Mouse (Mus musculus): Measurements from ENCODE around the gene Gabra3. TPM values are rescaled to one million over a fixed set of nuclear protein-coding genes. Genes with fewer than 3 reads are reported as not detected.

The Gabra3 gene
- 3.6 and 4.3 TPM in 2 replicates for polyA plus RNA-seq (2015; fragmentation: Nextera tagmentation; extraction: Ambion mirVana)

DNA sequence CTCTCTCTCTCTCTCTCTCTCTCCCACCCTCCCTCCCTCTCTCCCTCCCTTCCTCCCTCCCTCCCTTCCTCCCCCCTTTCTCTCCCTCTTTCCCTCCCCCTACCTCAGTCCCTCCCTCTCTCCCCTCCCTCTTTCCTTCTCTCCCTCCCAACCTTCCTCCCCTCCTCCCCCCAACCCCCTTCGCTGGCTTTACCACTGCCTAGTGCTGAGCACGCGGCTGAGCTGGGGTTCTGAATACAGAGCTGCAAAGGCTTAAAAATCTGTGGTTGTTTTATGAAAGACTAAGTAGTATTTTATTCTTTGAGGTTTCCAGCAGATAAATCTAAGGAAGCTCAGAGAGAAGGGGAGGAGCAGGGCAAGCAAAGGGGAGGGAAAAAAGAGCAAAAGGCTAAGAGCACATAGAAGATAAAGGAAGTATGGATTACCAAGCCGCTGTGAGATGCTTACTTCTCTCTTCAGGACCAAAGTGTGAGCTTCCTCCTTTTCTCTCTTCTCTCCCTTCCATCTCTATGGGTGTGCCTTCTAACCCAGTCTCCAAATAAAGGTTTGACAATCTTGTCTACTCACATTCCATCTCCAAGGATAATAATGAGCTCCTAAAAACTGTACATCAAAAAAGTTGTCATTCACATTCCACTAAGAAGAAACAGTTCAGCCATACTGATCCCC is at the start of gene Gabra3:
Gene Gabra3 (minus strand): TSS at position 619 of the 669 bp plus-strand sequence.

GRCm38 (mm10) chrX:72386758-72387157 is 269.9 kb downstream of the Gabra3 start, which contains the start of gene Magea10:
Gene Magea10, minus strand, starts transcription at chrX:72386858.

MicroRNAs encoded within 50 kb of the gene (microRNA counts, 519-probe panel; counts per million panel counts)
- microRNA mmu-miR-105 (1,876 counts per million, percentile 20 among the panel's probes with 10 or more counts), microRNA mmu-miR-767 (not detected)

Small RNAs within 50 kb of the gene (microRNA-seq; reads per million reads assigned to microRNA genes)
- gene Mir105 (not detected), gene Mir767 (not detected)

Other genes starting within 250 kb of the Gabra3 start
- 0.30 and 0.39 TPM in 2 replicates for gene Gabrq, start 168.3 kb upstream of the Gabra3 start, polyA plus RNA-seq (2015; fragmentation: Nextera tagmentation; extraction: Ambion mirVana)